Mouse (Mus musculus): Measurements from ENCODE around the gene 1700056E22Rik. TPM values are rescaled to one million over a fixed set of nuclear protein-coding genes. Genes with fewer than 3 reads are reported as not detected.

The 1700056E22Rik gene
- total and polyA plus RNA-seq, 3 experiments: 0.35 to 1.1 TPM; not detected in 1

GRCm38 (mm10) chr1:184068971-184069370, 34.9 kb upstream of the 1700056E22Rik start:
- peak overlapping the region; percentile 35 for H3K9ac ChIP-seq (ENCODE audit: control insufficient read depth, low read depth, low read length, poor library complexity, severe bottlenecking)
- H3K36me3 ChIP-seq (ENCODE audit: control insufficient read depth in 1 of 2, insufficient read depth in 2 of 2, low read length in 2 of 2): peaks cover 0 to 15% of the 10 kb centered on the region in 2 experiments; a peak in 2 of 4 replicates
- no peaks in the 10 kb centered on the region for H3K27me3 ChIP-seq (ENCODE audit: control insufficient read depth in 1 of 2, insufficient read depth in 2 of 2, low read length in 2 of 2)
- peak overlapping the region in 1 of 2 experiments; percentile 29; a peak in 1 of 4 replicates for H3K4me3 ChIP-seq (ENCODE audit: control insufficient read depth in 1 of 2, insufficient read depth in 1 of 2, low read depth in 2 of 2, low read length in 2 of 2)
- H3K79me2 ChIP-seq (ENCODE audit: control insufficient read depth, insufficient read depth, low read length, poor library complexity): no peaks in the 10 kb centered on the region
- peak; percentile 66 for DNase-seq (ENCODE audit: low read depth, low spot score)
- peaks cover 5 to 28% of the 10 kb centered on the region in 2 experiments for H3K4me1 ChIP-seq (ENCODE audit: control insufficient read depth in 1 of 2, insufficient read depth in 2 of 2, low read length in 2 of 2)
- TF ChIP-seq JUND (IDR thresholded peaks at IDR 0.05; ENCODE audit: low read depth, low read length) (no peak), RAD21 (IDR thresholded peaks at IDR 0.05; ENCODE audit: low read depth, low read length) (no peak), EP300 (IDR thresholded peaks at IDR 0.05; ENCODE audit: low read depth in 1 of 2, low read length in 2 of 2) (peak; percentile 51 to 67), TCF12 (IDR thresholded peaks at IDR 0.05; ENCODE audit: low read depth, low read length) (peak; percentile 21; the same call in 1 of the 2 replicates), ZMIZ1 (IDR thresholded peaks at IDR 0.05; ENCODE audit: low read depth, low read length) (no peak), CHD2 (IDR thresholded peaks at IDR 0.05; ENCODE audit: low read length) (no peak)
- no peaks in the 10 kb centered on the region for H3K9me3 ChIP-seq (replicated peaks; ENCODE audit: insufficient read depth, low read length)
- H3K27ac ChIP-seq (ENCODE audit: control insufficient read depth, low read depth, low read length): peak overlapping the region; percentile 50

- H3K27me3 ChIP-seq (ENCODE audit: control insufficient read depth in 1 of 2, insufficient read depth in 2 of 2, low read length in 2 of 2): no peaks in the 10 kb centered on the region
- TF ChIP-seq NELFE (IDR thresholded peaks at IDR 0.05; ENCODE audit: low read depth, low read length) (no peak), GABPA (IDR thresholded peaks at IDR 0.05; ENCODE audit: low read depth, low read length) (no peak), USF1 (IDR thresholded peaks at IDR 0.05; ENCODE audit: low read depth, low read length) (no peak), MYB (IDR thresholded peaks at IDR 0.05; ENCODE audit: low read depth, low read length) (no peak), ZNF384 (IDR thresholded peaks at IDR 0.05; ENCODE audit: low read depth, low read length) (no peak), SMC3 (IDR thresholded peaks at IDR 0.05; ENCODE audit: low read depth, low read length) (no peak), UBTF (IDR thresholded peaks at IDR 0.05; ENCODE audit: borderline replicate concordance, insufficient read depth, low read depth, low read length) (no peak), TCF12 (IDR thresholded peaks at IDR 0.05; ENCODE audit: low read depth, low read length) (no peak), POLR2AphosphoS5 (IDR thresholded peaks at IDR 0.05; ENCODE audit: borderline replicate concordance, low read depth, low read length) (no peak), SIN3A (IDR thresholded peaks at IDR 0.05; ENCODE audit: low read length) (no peak), USF2 (IDR thresholded peaks at IDR 0.05; ENCODE audit: borderline replicate concordance in 1 of 2, insufficient read depth in 1 of 2, low read depth in 1 of 2, low read length in 2 of 2) (no peak)
- H3K27ac ChIP-seq (ENCODE audit: control insufficient read depth, low read depth, low read length): no peak overlapping the region
- no peaks in the 10 kb centered on the region for H3K79me2 ChIP-seq (ENCODE audit: control insufficient read depth, insufficient read depth, low read length, poor library complexity)
- H3K36me3 ChIP-seq (ENCODE audit: control insufficient read depth in 1 of 2, insufficient read depth in 2 of 2, low read length in 2 of 2): peaks cover 0 to 15% of the 10 kb centered on the region in 2 experiments; a peak in 2 of 4 replicates
- H3K4me3 ChIP-seq (ENCODE audit: control insufficient read depth in 1 of 2, insufficient read depth in 1 of 2, low read depth in 2 of 2, low read length in 2 of 2): no peak overlapping the region
- H3K9me3 ChIP-seq (replicated peaks; ENCODE audit: insufficient read depth, low read length): no peaks in the 10 kb centered on the region
- no peak overlapping the region for H3K9ac ChIP-seq (ENCODE audit: control insufficient read depth, low read depth, low read length, poor library complexity, severe bottlenecking)
- DNase-seq (ENCODE audit: low read depth, low spot score): no peak
- H3K4me1 ChIP-seq (ENCODE audit: control insufficient read depth in 1 of 2, insufficient read depth in 2 of 2, low read length in 2 of 2): peaks cover 5 to 28% of the 10 kb centered on the region in 2 experiments
These were observed 33.8 kb upstream of the 1700056E22Rik start for GRCm38 (mm10) chr1:184067704-184068558.
